Mouse (Mus musculus): ENCODE results near the gene Slc35e1.

DNA sequence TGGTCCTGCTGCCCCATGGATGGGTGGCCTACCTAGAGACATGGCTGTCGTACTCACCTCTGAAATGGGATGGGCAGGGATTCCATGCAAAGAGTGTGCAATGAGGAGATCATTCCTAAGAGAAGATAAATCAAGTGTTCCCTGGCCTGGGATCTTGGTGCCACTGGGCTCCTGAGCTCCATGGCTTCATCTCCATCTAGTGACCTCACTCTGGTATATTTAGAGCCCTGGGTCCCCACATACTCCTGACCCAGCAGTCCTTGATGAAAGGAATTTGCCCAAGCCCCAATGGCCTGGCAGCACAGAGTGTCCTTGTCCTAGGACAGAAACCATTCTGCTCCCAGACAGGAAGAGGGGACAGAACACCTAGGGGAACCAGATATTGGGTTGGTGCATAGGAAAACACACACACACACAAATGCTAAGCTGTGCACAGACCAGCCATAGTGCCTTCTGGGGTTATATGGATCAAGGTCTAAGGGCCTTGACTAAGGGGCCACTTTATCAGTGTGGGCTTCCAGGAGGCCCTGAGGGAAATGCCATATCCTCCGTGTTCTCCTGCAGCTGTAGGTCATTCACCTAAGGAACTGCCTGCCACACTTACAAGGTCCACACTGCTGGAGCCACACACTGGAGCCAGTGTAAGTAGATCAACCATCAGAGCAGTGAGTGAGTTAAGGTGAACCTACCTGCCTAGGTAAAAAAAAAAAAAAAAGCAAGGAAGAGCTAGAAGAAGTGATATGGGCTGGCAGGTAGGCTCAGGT lies 7.3 kb upstream of the Slc35e1 start:
- TF ChIP-seq CTCF (IDR thresholded peaks at IDR 0.05; ENCODE audit: borderline replicate concordance, extremely low read depth, insufficient read depth, insufficient read length) (no peak), POLR2A (IDR thresholded peaks at IDR 0.05; ENCODE audit: borderline replicate concordance, extremely low read depth, insufficient read depth, insufficient read length, poor library complexity, severe bottlenecking) (no peak)
